Mouse (Mus musculus) CD4-positive, CD25-positive, alpha-beta regulatory T cell, adult 2 months (primary cell): ENCODE results near the gene Apol9b.

ENCODE experiments used
- DNase-seq: peaks from one replicate; pipeline ENCODE4 v3.0.0-alpha.2; 2012; ENCODE audit warnings: low read depth, low spot score

Gene Apol9b

GRCm38 (mm10) chr15:77775186-77775963 lies 46.5 kb downstream of the Apol9b start:
- peak; percentile 92 for DNase-seq

- peak; percentile 76 for DNase-seq
These were observed 53.7 kb downstream of the Apol9b start for GRCm38 (mm10) chr15:77782449-77783014.

GRCm38 (mm10) chr15:77784039-77784824 lies 55.4 kb downstream of the Apol9b start:
- no peak for DNase-seq

DNA sequence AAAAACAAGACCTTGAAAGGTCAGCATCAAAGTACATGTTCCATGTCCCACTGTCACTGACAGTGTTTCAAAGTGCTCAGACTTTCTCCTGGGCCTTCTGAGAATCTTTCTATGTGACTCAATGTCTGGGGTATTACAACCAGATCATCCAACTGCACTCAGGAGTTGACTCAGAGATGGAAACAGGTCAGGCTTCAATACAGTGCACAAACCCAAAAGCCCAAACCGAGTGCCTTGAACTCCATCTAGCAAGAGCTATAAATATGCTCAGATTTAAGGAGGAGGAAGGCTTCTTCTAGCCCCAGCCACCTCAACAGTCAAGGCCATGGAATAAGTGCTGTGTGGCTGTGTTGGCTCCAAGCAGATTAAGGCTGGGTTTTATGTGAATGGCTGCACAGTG lies 57.0 kb downstream of the Apol9b start:
- no peak for DNase-seq
